Mouse (Mus musculus) embryonic fibroblast, embryonic 13.5 days (primary cell): ENCODE measurements at regions not wholly inside any gene's neighbourhood (a gene's known extent, or its start where the extent isn't known, plus 50 kb on each side); places are given as distances from the start of the nearest gene placed in this dataset.

Experiments
- H3K27ac ChIP-seq: 2 replicates; pipeline ENCODE4 v1.5.1; 2012; ENCODE audit warnings: low read length, control low read depth, inconsistent platforms; ENCODE audit not compliant: insufficient read depth
- H3K4me1 ChIP-seq: 2 replicates; pipeline ENCODE4 v1.6.1; 2011; ENCODE audit warnings: low read length; ENCODE audit not compliant: control insufficient read depth, insufficient read depth
- H3K4me3 ChIP-seq: 2 replicates; pipeline ENCODE4 v1.5.1; 2011; ENCODE audit warnings: mild to moderate bottlenecking, control low read depth, low read length; ENCODE audit not compliant: insufficient read depth
- CTCF ChIP-seq: IDR thresholded peaks from 2 replicates; pipeline ENCODE4 v1.5.1; 2011; ENCODE audit warnings: mild to moderate bottlenecking, control low read depth, low read length, moderate library complexity, borderline replicate concordance; ENCODE audit not compliant: insufficient read depth
- POLR2A ChIP-seq: IDR thresholded peaks from 2 replicates; pipeline ENCODE4 v1.6.1; 2011; ENCODE audit warnings: low read depth, mild to moderate bottlenecking, control low read depth, low read length, moderate library complexity

DNA sequence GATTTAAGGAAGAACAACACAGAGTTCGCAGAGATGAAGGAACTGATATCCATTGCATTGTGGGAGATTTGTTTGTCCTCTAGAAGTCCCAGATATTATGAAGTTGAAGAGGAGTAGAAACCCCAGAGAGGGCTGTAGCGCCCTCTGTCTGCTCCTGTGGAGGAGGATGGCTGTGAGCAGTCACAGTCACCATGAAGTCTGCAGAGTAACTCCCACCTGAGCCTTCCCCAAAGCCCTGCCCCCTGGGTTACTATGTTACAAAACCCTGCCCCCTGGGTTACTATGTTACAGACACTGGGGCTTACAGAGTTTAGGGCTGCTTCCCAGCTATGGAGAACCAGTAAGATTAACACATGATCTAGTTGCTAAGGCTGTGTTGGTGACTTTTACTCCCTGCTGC lies 62.9 kb upstream of the Irs2 start:
- TF ChIP-seq POLR2A (no peak), CTCF (no peak)
- Histone ChIP-seq H3K27ac (no peak overlapping the region), H3K4me3 (no peak overlapping the region), H3K4me1 (no peaks in the 10 kb centered on the region)

GRCm38 (mm10) chr8:11067450-11067849 lies 59.2 kb upstream of the Irs2 start:
- Histone ChIP-seq H3K4me3 (no peak overlapping the region), H3K27ac (no peak overlapping the region), H3K4me1 (peaks cover 2% of the 10 kb centered on the region; the same call in 1 of the 2 replicates)
- TF ChIP-seq CTCF (no peak), POLR2A (no peak)

GRCm38 (mm10) chr8:11065990-11066389 lies 57.7 kb upstream of the Irs2 start:
- Histone ChIP-seq H3K4me1 (peaks cover 5% of the 10 kb centered on the region; the same call in 1 of the 2 replicates), H3K27ac (no peak overlapping the region), H3K4me3 (no peak overlapping the region)
- TF ChIP-seq POLR2A, result no peak
- TF ChIP-seq CTCF, result no peak

GRCm38 (mm10) chr8:11065303-11065702 lies 57.0 kb upstream of the Irs2 start:
- Histone ChIP-seq H3K4me3 (no peak overlapping the region), H3K27ac (no peak overlapping the region), H3K4me1 (peaks cover 5% of the 10 kb centered on the region; the same call in 1 of the 2 replicates)
- no peak for TF ChIP-seq POLR2A
- TF ChIP-seq CTCF, result no peak

GRCm38 (mm10) chr8:11063058-11063457 lies 54.8 kb upstream of the Irs2 start:
- TF ChIP-seq CTCF (no peak), POLR2A (no peak)

GRCm38 (mm10) chr8:11062348-11062946 lies 54.2 kb upstream of the Irs2 start:
- Histone ChIP-seq H3K4me1 (peaks cover 5% of the 10 kb centered on the region; the same call in 1 of the 2 replicates), H3K27ac (no peak overlapping the region), H3K4me3 (no peak overlapping the region)
- TF ChIP-seq POLR2A (no peak), CTCF (no peak)

More at GRCm38 (mm10) chr8:11063058-11063457, 54.8 kb upstream of the Irs2 start:
- H3K27ac ChIP-seq, result no peak overlapping the region
- no peak overlapping the region for H3K4me3 ChIP-seq
- peaks cover 5% of the 10 kb centered on the region; the same call in 1 of the 2 replicates for H3K4me1 ChIP-seq

DNA sequence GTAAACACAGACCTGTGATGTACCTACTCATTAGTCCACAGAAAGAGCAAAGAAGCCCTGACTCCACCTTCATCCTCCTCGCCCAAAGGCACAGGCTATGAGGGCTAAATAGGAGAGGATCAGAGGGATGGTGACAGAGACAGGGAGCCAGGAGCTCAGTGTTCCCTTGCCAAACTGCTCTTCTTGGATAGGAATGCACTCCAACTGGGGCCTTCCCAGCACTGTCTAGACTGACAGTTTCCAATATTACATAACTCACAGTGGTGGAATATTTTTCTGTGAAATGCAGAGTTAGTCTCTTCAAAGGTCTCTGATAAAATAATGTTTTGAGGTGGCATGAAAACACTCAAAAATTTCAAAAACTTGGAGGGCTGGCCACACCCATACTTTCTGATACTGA lies 53.5 kb upstream of the Irs2 start:
- Histone ChIP-seq H3K4me3 (no peak overlapping the region), H3K4me1 (peaks cover 5% of the 10 kb centered on the region; the same call in 1 of the 2 replicates), H3K27ac (no peak overlapping the region)
- TF ChIP-seq CTCF (no peak), POLR2A (no peak)

DNA sequence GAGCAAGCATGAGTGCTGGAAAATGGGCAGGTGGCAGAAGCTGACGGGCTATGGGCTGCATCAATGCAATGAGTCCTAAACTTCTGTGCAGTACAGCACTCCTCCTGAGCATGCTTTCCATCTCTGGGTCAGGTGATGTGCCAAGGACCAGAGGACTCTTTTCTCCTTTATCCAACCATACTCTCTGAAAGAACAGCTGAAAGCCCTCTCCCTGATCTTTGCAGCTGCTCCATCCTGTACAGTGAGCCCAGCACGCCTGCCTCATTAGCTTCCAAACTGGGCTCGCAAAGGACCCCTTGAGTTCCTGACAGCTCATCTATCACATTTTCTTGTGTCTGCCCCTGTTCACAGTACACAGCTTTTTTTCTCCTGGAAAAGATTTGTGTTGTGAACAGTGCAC lies 52.3 kb upstream of the Irs2 start:
- no peak overlapping the region for H3K27ac ChIP-seq
- H3K4me3 ChIP-seq, result no peak overlapping the region
- no peak for TF ChIP-seq CTCF
- no peak for TF ChIP-seq POLR2A
- H3K4me1 ChIP-seq, result peaks cover 5% of the 10 kb centered on the region; the same call in 1 of the 2 replicates

- Histone ChIP-seq H3K27ac (no peak overlapping the region), H3K4me1 (peaks cover 5% of the 10 kb centered on the region; the same call in 1 of the 2 replicates), H3K4me3 (no peak overlapping the region)
- TF ChIP-seq POLR2A (no peak), CTCF (no peak)
Observed at GRCm38 (mm10) chr8:11058392-11058791, 50.1 kb upstream of the Irs2 start.
